Mouse (Mus musculus) heart, postnatal 4 days (tissue): Measurements from ENCODE around the gene Olfr555. TPM values are rescaled to one million over a fixed set of nuclear protein-coding genes. Genes with fewer than 3 reads are reported as not detected.
"Not testable (repeated sequence)": the region's sequence is repeated elsewhere in the genome, so short reads cannot be mapped to it uniquely, and the experiment has no call there.

ENCODE experiments used
- DNase-seq: peaks from one replicate; pipeline ENCODE4 v3.0.0; 2021
- total RNA-seq, 2 experiments: library from RNA; stranded (reverse); gene quantifications; 2 replicates each; pipeline ENCODE4 v1.2.3; 2021

The Olfr555 gene
- not detected for total RNA-seq

- DNase-seq, result no peak
These were observed at the start of gene Olfr555 for GRCm38 (mm10) chr7:102658523-102658922. Gene Olfr555 (plus strand): TSS chr7:102658823.

GRCm38 (mm10) chr7:102618118-102618517 is 40.5 kb upstream of the Olfr555 start, which contains the start of gene Olfr553:
Gene Olfr553 (minus strand): TSS chr7:102618218.
- DNase-seq, result no peak

- peak; percentile 30 for DNase-seq
These were observed 39.0 kb upstream of the Olfr555 start for GRCm38 (mm10) chr7:102619608-102620007.

- DNase-seq, result not testable (repeated sequence)
These were observed 38.3 kb upstream of the Olfr555 start for GRCm38 (mm10) chr7:102620368-102620767.

- peak; percentile 52 for DNase-seq
These were observed 22.0 kb upstream of the Olfr555 start for GRCm38 (mm10) chr7:102636665-102637064.

- DNase-seq, result no peak
These were observed 20.5 kb upstream of the Olfr555 start, which contains the start of gene Olfr554 for GRCm38 (mm10) chr7:102638132-102638531. Gene Olfr554 (plus strand): TSS chr7:102638432.

GRCm38 (mm10) chr7:102644945-102645344 is 13.7 kb upstream of the Olfr555 start:
- not testable (repeated sequence) for DNase-seq

GRCm38 (mm10) chr7:102664599-102664998 is 6.0 kb downstream of the Olfr555 start, which contains the start of gene Olfr556:
Gene Olfr556 (plus strand): TSS chr7:102664899.
- DNase-seq, result no peak

- no peak for DNase-seq
These were observed 6.8 kb downstream of the Olfr555 start for GRCm38 (mm10) chr7:102665378-102665777.

GRCm38 (mm10) chr7:102676225-102676624 is 17.6 kb downstream of the Olfr555 start:
- DNase-seq, result no peak

GRCm38 (mm10) chr7:102681916-102682315 is 23.3 kb downstream of the Olfr555 start:
- DNase-seq, result no peak

GRCm38 (mm10) chr7:102686944-102687501 is 28.4 kb downstream of the Olfr555 start, which contains the start of gene Trim68:
Gene Trim68 (minus strand): TSS chr7:102687327.
- peak; percentile 90 for DNase-seq

GRCm38 (mm10) chr7:102695358-102696125 is 36.9 kb downstream of the Olfr555 start, which contains the start of gene Olfr557:
Gene Olfr557 (plus strand): TSS chr7:102695910.
- DNase-seq, result peak; percentile 57

GRCm38 (mm10) chr7:102698461-102698860 is 39.8 kb downstream of the Olfr555 start:
- DNase-seq, result no peak

- DNase-seq, result no peak
These were observed 43.3 kb downstream of the Olfr555 start, which contains the start of gene Olfr558 for GRCm38 (mm10) chr7:102701915-102702314. Gene Olfr558 (plus strand): TSS chr7:102702215.

Other genes with a start within 250 kb of the Olfr555 start
- gene Rrm1, start 217.1 kb upstream of the Olfr555 start, total RNA-seq, result 100 to 1,000 TPM; 101 to 103 TPM
- gene Olfr543, start 177.1 kb upstream of the Olfr555 start, total RNA-seq, result not detected
- not detected for gene Olfr544, start 170.5 kb upstream of the Olfr555 start, total RNA-seq
- gene Olfr545, start 159.2 kb upstream of the Olfr555 start, total RNA-seq, result not detected
- gene Olfr547, start 124.1 kb upstream of the Olfr555 start, total RNA-seq, result not detected
- not detected for gene Olfr548-ps1, start 117.9 kb upstream of the Olfr555 start, total RNA-seq
- not detected for gene Olfr549, start 109.0 kb upstream of the Olfr555 start, total RNA-seq
- 1 to 10 TPM; 4.4 to 4.9 TPM for gene Trim21, start 93.3 kb upstream of the Olfr555 start, total RNA-seq
- not detected for gene Olfr550, start 87.4 kb upstream of the Olfr555 start, total RNA-seq
- not detected for gene Olfr551, start 66.9 kb upstream of the Olfr555 start, total RNA-seq
- under 1 TPM in 1 of 2 experiments, not detected in 1; 0.07 TPM for gene Olfr552, start 61.1 kb upstream of the Olfr555 start, total RNA-seq
- gene Olfr553, start 40.6 kb upstream of the Olfr555 start, total RNA-seq, result not detected
- not detected for gene Olfr554, start 20.4 kb upstream of the Olfr555 start, total RNA-seq
- gene Olfr556, start 6.1 kb downstream of the Olfr555 start, total RNA-seq, result not detected
- 1 to 10 TPM; 8.3 to 9.6 TPM for gene Trim68, start 28.5 kb downstream of the Olfr555 start, total RNA-seq
- gene Olfr557, start 37.1 kb downstream of the Olfr555 start, total RNA-seq, result not detected
- 1 to 10 TPM; 2.9 to 3.1 TPM for gene Olfr558, start 43.4 kb downstream of the Olfr555 start, total RNA-seq
- gene Olfr33, start 60.2 kb downstream of the Olfr555 start, total RNA-seq, result not detected
- not detected for gene Olfr559, start 68.7 kb downstream of the Olfr555 start, total RNA-seq
- under 1 TPM; 0.19 to 0.23 TPM for gene Olfr560, start 100.5 kb downstream of the Olfr555 start, total RNA-seq
- gene Olfr78, start 100.6 kb downstream of the Olfr555 start, total RNA-seq, result 1 to 10 TPM; 1.1 to 1.4 TPM
- gene Olfr561, start 112.4 kb downstream of the Olfr555 start, total RNA-seq, result not detected
- gene Olfr564, start 144.7 kb downstream of the Olfr555 start, total RNA-seq, result not detected
- gene Olfr566, start 199.9 kb downstream of the Olfr555 start, total RNA-seq, result not detected
- gene Olfr568, start 218.3 kb downstream of the Olfr555 start, total RNA-seq, result not detected
- gene Olfr569, start 232.1 kb downstream of the Olfr555 start, total RNA-seq, result not detected
- not detected for gene Olfr570, start 235.8 kb downstream of the Olfr555 start, total RNA-seq